Mouse (Mus musculus): ENCODE measurements at regions not wholly inside any gene's neighbourhood (a gene's known extent, or its start where the extent isn't known, plus 50 kb on each side); places are given as distances from the start of the nearest gene placed in this dataset.

- TF ChIP-seq POLR2A (IDR thresholded peaks at IDR 0.05; ENCODE audit: control insufficient read depth, extremely low read depth, insufficient read depth, low read length, poor library complexity) (no peak), CTCF (IDR thresholded peaks at IDR 0.05; ENCODE audit: borderline replicate concordance, control insufficient read depth, extremely low read depth, insufficient read depth, low read length, poor library complexity) (no peak)
Observed at GRCm38 (mm10) chr1:90414751-90415150, 188.0 kb upstream of the Cops8 start.
